Mouse (Mus musculus) neural tube, embryonic 12.5 days (tissue): ENCODE measurements around the gene Hoxa11. TPM values are rescaled to one million over a fixed set of nuclear protein-coding genes. Genes with fewer than 3 reads are reported as not detected.

ENCODE experiments used
- ATAC-seq: fragments of 200-750 bp; cut with Nextera tagmentation; 2 replicates; pipeline ENCODE4 v1.8.0; 2017; ENCODE audit warnings: low read depth, mild to moderate bottlenecking, moderate TSS enrichment, moderate library complexity; ENCODE audit not compliant: low FRiP score
- H3K27ac ChIP-seq: fragments of 300-500 bp; sonication (generic); 2 replicates; pipeline ENCODE4 v1.5.1; 2016
- H3K27me3 ChIP-seq: fragments of 300-500 bp; sonication (generic); replicated peaks from 2 replicates; pipeline ENCODE4 v1.6.1; 2016; ENCODE audit warnings: mild to moderate bottlenecking
- H3K36me3 ChIP-seq: fragments of 300-500 bp; sonication (generic); 2 replicates; pipeline ENCODE4 v1.6.1; 2016; ENCODE audit warnings: mild to moderate bottlenecking
- H3K4me1 ChIP-seq: fragments of 300-500 bp; sonication (generic); 2 replicates; pipeline ENCODE4 v1.6.1; 2016
- H3K4me2 ChIP-seq: fragments of 300-500 bp; sonication (generic); replicated peaks from 2 replicates; pipeline ENCODE4 v1.6.1; 2016; ENCODE audit warnings: mild to moderate bottlenecking
- H3K4me3 ChIP-seq: fragments of 300-500 bp; sonication (generic); 2 replicates; pipeline ENCODE4 v1.5.1; 2016
- H3K9ac ChIP-seq: fragments of 300-500 bp; sonication (generic); 2 replicates; pipeline ENCODE4 v1.6.1; 2016; ENCODE audit warnings: mild to moderate bottlenecking
- H3K9me3 ChIP-seq: fragments of 300-500 bp; sonication (generic); 2 replicates; pipeline ENCODE4 v1.6.1; 2016; ENCODE audit warnings: mild to moderate bottlenecking
- WGBS: fragments of 180-500 bp; shearing (Covaris S2); methylation state at CpG from one replicate; pipeline ENCODE4 v1.1.7; 2016; 5-methylcytosine and 5-hydroxymethylcytosine counted together
- polyA plus RNA-seq: library from polyadenylated mRNA; unstranded; fragments of >200 nt; fragmentation: Nextera tagmentation; extraction: Ambion mirVana; gene quantifications from 2 replicates; pipeline ENCODE4 v1.2.1, GENCODE M21; 2016

Hoxa11 gene
- polyA plus RNA-seq, 1 experiment from 2014 or later: 10.8 TPM

GRCm38 (mm10) chr6:52242801-52243332, 2.7 kb downstream of the Hoxa11 start:
- Histone ChIP-seq H3K9ac (peak overlapping the region; percentile 64), H3K27ac (no peak overlapping the region), H3K4me2 (peak overlapping the region; percentile 58), H3K9me3 (no peaks in the 10 kb centered on the region), H3K27me3 (peaks cover 75% of the 10 kb centered on the region), H3K36me3 (no peaks in the 10 kb centered on the region), H3K4me3 (peak overlapping the region; percentile 39; the same call in 1 of the 2 replicates), H3K4me1 (0 out of 2 replicates have a peak, but pooled peaks cover 9% of the 10 kb centered on the region)
- 6% methylated on average over 4 of the region's 4 CpGs for WGBS
- no peak for ATAC-seq

GRCm38 (mm10) chr6:52241001-52241621, 4.5 kb downstream of the Hoxa11 start:
- peaks cover 79% of the 10 kb centered on the region for H3K27me3 ChIP-seq
- H3K36me3 ChIP-seq: no peaks in the 10 kb centered on the region
- peak overlapping the region; percentile 86 for H3K9ac ChIP-seq
- WGBS: 3% methylated on average over 9 of the region's 9 CpGs
- ATAC-seq: peak; percentile 14; the same call in 1 of the 2 replicates
- H3K4me3 ChIP-seq: peak overlapping the region; percentile 46; the same call in 1 of the 2 replicates
- H3K27ac ChIP-seq: peak overlapping the region; percentile 29; the same call in 1 of the 2 replicates
- H3K9me3 ChIP-seq: no peaks in the 10 kb centered on the region
- H3K4me2 ChIP-seq: peak overlapping the region; percentile 74
- H3K4me1 ChIP-seq: 0 out of 2 replicates have a peak, but pooled peaks cover 14% of the 10 kb centered on the region

GRCm38 (mm10) chr6:52240389-52241000, 5.1 kb downstream of the Hoxa11 start, which contains the start of gene Hoxa10:
Gene Hoxa10 (minus strand): TSS chr6:52240854.
- peak within 1 kb of the TSS; percentile 79 for H3K27ac ChIP-seq
- 1% methylated on average over 35 of the region's 35 CpGs for WGBS

GRCm38 (mm10) chr6:52239625-52240388, 5.8 kb downstream of the Hoxa11 start:
- Histone ChIP-seq H3K36me3 (no peaks in the 10 kb centered on the region), H3K27ac (peak overlapping the region; percentile 79), H3K9me3 (no peaks in the 10 kb centered on the region), H3K4me1 (0 out of 2 replicates have a peak, but pooled peaks cover 15% of the 10 kb centered on the region), H3K9ac (peak overlapping the region; percentile 86), H3K27me3 (peaks cover 77% of the 10 kb centered on the region), H3K4me2 (peak overlapping the region; percentile 74), H3K4me3 (peak overlapping the region; percentile 46)
- ATAC-seq: no peak
- under 1% methylated on average over 30 of the region's 30 CpGs for WGBS

More at GRCm38 (mm10) chr6:52240389-52241000, 5.1 kb downstream of the Hoxa11 start, which contains the start of gene Hoxa10:
- H3K4me1 ChIP-seq: 0 out of 2 replicates have a peak, but pooled peaks cover 15% of the 10 kb centered on the region
- no peaks in the 10 kb centered on the region for H3K9me3 ChIP-seq
- H3K4me3 ChIP-seq: peak within 1 kb of the TSS; percentile 46
- peak; percentile 67 for ATAC-seq
- H3K27me3 ChIP-seq: peaks cover 77% of the 10 kb centered on the region
- no peaks in the 10 kb centered on the region for H3K36me3 ChIP-seq
- peak within 1 kb of the TSS; percentile 86 for H3K9ac ChIP-seq
- peak within 1 kb of the TSS; percentile 74 for H3K4me2 ChIP-seq

- H3K27ac ChIP-seq: no peak overlapping the region
- H3K4me1 ChIP-seq: 0 out of 2 replicates have a peak, but pooled peaks cover 15% of the 10 kb centered on the region
- peaks cover 77% of the 10 kb centered on the region for H3K27me3 ChIP-seq
- no peaks in the 10 kb centered on the region for H3K9me3 ChIP-seq
- H3K4me2 ChIP-seq: peak overlapping the region; percentile 74
- no peak for ATAC-seq
- no peaks in the 10 kb centered on the region for H3K36me3 ChIP-seq
- WGBS: under 1% methylated on average over 7 of the region's 7 CpGs
- peak overlapping the region; percentile 98 for H3K9ac ChIP-seq
- peak overlapping the region; percentile 78 for H3K4me3 ChIP-seq
Observed at GRCm38 (mm10) chr6:52238976-52239375, 6.6 kb downstream of the Hoxa11 start.

- 0 out of 2 replicates have a peak, but pooled peaks cover 15% of the 10 kb centered on the region for H3K4me1 ChIP-seq
- peak overlapping the region; percentile 74 for H3K4me2 ChIP-seq
- no peak overlapping the region for H3K27ac ChIP-seq
- ATAC-seq: no peak
- H3K36me3 ChIP-seq: no peaks in the 10 kb centered on the region
- no peaks in the 10 kb centered on the region for H3K9me3 ChIP-seq
- H3K9ac ChIP-seq: peak overlapping the region; percentile 98
- H3K4me3 ChIP-seq: peak overlapping the region; percentile 78
- peaks cover 76% of the 10 kb centered on the region for H3K27me3 ChIP-seq
- 3% methylated on average over 7 of the region's 7 CpGs for WGBS
Observed at GRCm38 (mm10) chr6:52238155-52238545, 7.5 kb downstream of the Hoxa11 start.

- peak overlapping the region; percentile 17; the same call in 1 of the 2 replicates for H3K27ac ChIP-seq
- peaks cover 76% of the 10 kb centered on the region for H3K27me3 ChIP-seq
- H3K4me3 ChIP-seq: peak overlapping the region; percentile 78
- no peaks in the 10 kb centered on the region for H3K9me3 ChIP-seq
- 0 out of 2 replicates have a peak, but pooled peaks cover 15% of the 10 kb centered on the region for H3K4me1 ChIP-seq
- no peak for ATAC-seq
- H3K4me2 ChIP-seq: peak overlapping the region; percentile 74
- H3K9ac ChIP-seq: peak overlapping the region; percentile 98
- WGBS: 4% methylated on average over 10 of the region's 10 CpGs
- no peaks in the 10 kb centered on the region for H3K36me3 ChIP-seq
Observed at GRCm38 (mm10) chr6:52237346-52238154, 8.1 kb downstream of the Hoxa11 start.

GRCm38 (mm10) chr6:52236806-52237205, 8.8 kb downstream of the Hoxa11 start:
- WGBS: 10% methylated on average over 3 of the region's 3 CpGs
- no peaks in the 10 kb centered on the region for H3K36me3 ChIP-seq
- 0 out of 2 replicates have a peak, but pooled peaks cover 15% of the 10 kb centered on the region for H3K4me1 ChIP-seq
- H3K27me3 ChIP-seq: peaks cover 71% of the 10 kb centered on the region
- no peak for ATAC-seq
- H3K4me2 ChIP-seq: peak overlapping the region; percentile 74
- H3K4me3 ChIP-seq: peak overlapping the region; percentile 78
- H3K9me3 ChIP-seq: no peaks in the 10 kb centered on the region
- H3K9ac ChIP-seq: peak overlapping the region; percentile 98
- 0 out of 2 replicates have a peak overlapping the region, but pooled peaks have one; percentile 17 for H3K27ac ChIP-seq

GRCm38 (mm10) chr6:52235866-52236265, 9.7 kb downstream of the Hoxa11 start:
- Histone ChIP-seq H3K4me1 (0 out of 2 replicates have a peak, but pooled peaks cover 11% of the 10 kb centered on the region), H3K9me3 (no peaks in the 10 kb centered on the region), H3K36me3 (no peaks in the 10 kb centered on the region), H3K27ac (0 out of 2 replicates have a peak overlapping the region, but pooled peaks have one; percentile 3), H3K27me3 (peaks cover 62% of the 10 kb centered on the region), H3K9ac (peak overlapping the region; percentile 98), H3K4me2 (peak overlapping the region; percentile 74), H3K4me3 (peak overlapping the region; percentile 78)
- no peak for ATAC-seq
- WGBS: 13% methylated on average over 6 of the region's 6 CpGs

- no peak for ATAC-seq
- H3K9ac ChIP-seq: peak overlapping the region; percentile 98
- H3K4me2 ChIP-seq: peak overlapping the region; percentile 74
- H3K9me3 ChIP-seq: no peaks in the 10 kb centered on the region
- no peak overlapping the region for H3K27ac ChIP-seq
- H3K36me3 ChIP-seq: no peaks in the 10 kb centered on the region
- peaks cover 63% of the 10 kb centered on the region for H3K27me3 ChIP-seq
- peak overlapping the region; percentile 78 for H3K4me3 ChIP-seq
- 15% methylated on average over 9 of the region's 9 CpGs for WGBS
- peaks cover 10% of the 10 kb centered on the region; the same call in 1 of the 2 replicates for H3K4me1 ChIP-seq
Observed at GRCm38 (mm10) chr6:52235267-52235666, 10.3 kb downstream of the Hoxa11 start.
